Mouse (Mus musculus) CH12.LX (cell line): ENCODE results near the gene Rab42. TPM values are rescaled to one million over a fixed set of nuclear protein-coding genes. Genes with fewer than 3 reads are reported as not detected.

Source experiments
- DNase-seq: peaks from one replicate; pipeline ENCODE4 v3.0.0-alpha.2; 2013; ENCODE audit errors: extremely low read depth
- H3K27ac ChIP-seq: 2 replicates; pipeline ENCODE4 v1.5.1; 2012; ENCODE audit warnings: low read depth, mild to moderate bottlenecking, control low read depth, moderate library complexity; ENCODE audit not compliant: insufficient read depth
- H3K27me3 ChIP-seq: replicated peaks from 2 replicates; pipeline ENCODE3; 2012; ENCODE audit warnings: inconsistent platforms
- H3K36me3 ChIP-seq, 2 experiments: replicated peaks in 1 of 2; 2 replicates each; pipeline versions ENCODE3 to v1.6.1; 2012; ENCODE audit warnings: inconsistent platforms in 1 of 2, low read length in 1 of 2, mild to moderate bottlenecking in 1 of 2, mixed read lengths in 1 of 2, moderate library complexity in 1 of 2; ENCODE audit not compliant: control insufficient read depth in 1 of 2, insufficient read depth in 1 of 2
- H3K4me1 ChIP-seq, 2 experiments: 2 replicates each; pipeline ENCODE4 v1.6.1; 2012; ENCODE audit warnings: inconsistent platforms in 1 of 2, moderate library complexity in 1 of 2; ENCODE audit not compliant: insufficient read depth in 2 of 2, control insufficient read depth in 1 of 2
- H3K4me2 ChIP-seq: 2 replicates; pipeline ENCODE4 v1.6.1; 2012; ENCODE audit warnings: low read depth, mild to moderate bottlenecking, control low read depth; ENCODE audit not compliant: poor library complexity, insufficient read depth, severe bottlenecking
- H3K4me3 ChIP-seq, 3 experiments: fragments of 150-350 bp in 1 of 3; sonication (generic) in 1 of 3; replicated peaks in 1 of 3; 2 replicates each; pipeline versions ENCODE3 to v1.5.1; 2011 to 2012; ENCODE audit warnings: low read depth in 2 of 3, low read length in 2 of 3, mild to moderate bottlenecking in 2 of 3, moderate library complexity in 2 of 3, control low read depth in 1 of 3, improper control_type of control experiment in 1 of 3, inconsistent platforms in 1 of 3, mixed read lengths in 1 of 3; ENCODE audit not compliant: poor library complexity in 1 of 3
- H3K79me2 ChIP-seq: replicated peaks from 2 replicates; pipeline ENCODE4 v1.6.1; 2012; ENCODE audit warnings: mild to moderate bottlenecking, moderate library complexity; ENCODE audit not compliant: control insufficient read depth, poor library complexity, insufficient read depth, severe bottlenecking; ENCODE audit errors: extremely low read depth
- H3K9ac ChIP-seq: 2 replicates; pipeline ENCODE4 v1.6.1; 2012; ENCODE audit warnings: low read depth, mild to moderate bottlenecking, control low read depth, moderate library complexity; ENCODE audit not compliant: insufficient read depth
- H3K9me3 ChIP-seq: replicated peaks from 2 replicates; pipeline ENCODE3; 2012; ENCODE audit warnings: low read length, inconsistent platforms, mixed read lengths
- CHD1 ChIP-seq: IDR thresholded peaks from 2 replicates; pipeline ENCODE4 v1.6.1; 2012; ENCODE audit warnings: low read depth, low read length, improper control_type of control experiment, inconsistent platforms
- CTCF ChIP-seq, 2 experiments: IDR thresholded peaks in 1 of 2; conservative IDR thresholded peaks in 1 of 2; 2 replicates each; pipeline ENCODE4 v1.5.1; 2011 to 2012; ENCODE audit warnings: low read depth in 2 of 2, low read length in 2 of 2, improper control_type of control experiment in 1 of 2, inconsistent platforms in 1 of 2, mild to moderate bottlenecking in 1 of 2, moderate library complexity in 1 of 2
- E2F4 ChIP-seq: IDR thresholded peaks from 2 replicates; pipeline ENCODE4 v1.6.1; 2011; ENCODE audit warnings: low read depth, low read length, improper control_type of control experiment; ENCODE audit not compliant: insufficient replicate concordance
- ELF1 ChIP-seq: IDR thresholded peaks from 2 replicates; pipeline ENCODE4 v1.6.1; 2014; ENCODE audit warnings: low read depth, mild to moderate bottlenecking, inconsistent platforms, low read length, improper control_type of control experiment
- ETS1 ChIP-seq: conservative IDR thresholded peaks from 2 replicates; pipeline ENCODE4 v1.6.1; 2012; ENCODE audit warnings: low read depth, mild to moderate bottlenecking, inconsistent platforms, low read length, improper control_type of control experiment, moderate library complexity
- GABPA ChIP-seq: IDR thresholded peaks from 2 replicates; pipeline ENCODE4 v1.6.1; 2012; ENCODE audit warnings: low read depth, low read length, improper control_type of control experiment, inconsistent platforms; ENCODE audit not compliant: insufficient replicate concordance
- IRF4 ChIP-seq: IDR thresholded peaks from 2 replicates; pipeline ENCODE4 v1.6.1; 2014; ENCODE audit warnings: low read depth, mild to moderate bottlenecking, inconsistent platforms, low read length, improper control_type of control experiment
- JUN ChIP-seq: IDR thresholded peaks from 2 replicates; pipeline ENCODE4 v1.6.1; 2011; ENCODE audit warnings: low read depth, mild to moderate bottlenecking, low read length, improper control_type of control experiment, moderate library complexity; ENCODE audit not compliant: insufficient read depth
- KAT2A ChIP-seq: IDR thresholded peaks from 2 replicates; pipeline ENCODE4 v1.6.1; 2012; ENCODE audit warnings: low read length, improper control_type of control experiment, inconsistent platforms; ENCODE audit not compliant: insufficient replicate concordance
- MAX ChIP-seq: IDR thresholded peaks from 2 replicates; pipeline ENCODE4 v1.6.1; 2011; ENCODE audit warnings: low read length, improper control_type of control experiment
- MAZ ChIP-seq: IDR thresholded peaks from 2 replicates; pipeline ENCODE4 v1.6.1; 2012; ENCODE audit warnings: low read depth, mild to moderate bottlenecking, inconsistent platforms, low read length, improper control_type of control experiment, moderate library complexity
- MEF2A ChIP-seq: IDR thresholded peaks from 2 replicates; pipeline ENCODE4 v1.6.1; 2014; ENCODE audit warnings: low read depth, mild to moderate bottlenecking, inconsistent platforms, low read length, improper control_type of control experiment, borderline replicate concordance
- NRF1 ChIP-seq: IDR thresholded peaks from 2 replicates; pipeline ENCODE4 v1.6.1; 2014; ENCODE audit warnings: low read depth, mild to moderate bottlenecking, inconsistent platforms, low read length, improper control_type of control experiment, moderate library complexity
- PAX5 ChIP-seq: IDR thresholded peaks from 2 replicates; pipeline ENCODE4 v1.6.1; 2012; ENCODE audit warnings: low read length, inconsistent platforms, mixed read lengths
- POLR2A ChIP-seq: IDR thresholded peaks from 2 replicates; pipeline ENCODE4 v1.6.1; 2011; ENCODE audit warnings: low read depth, mild to moderate bottlenecking, improper control_type of control experiment, low read length
- RAD21 ChIP-seq: IDR thresholded peaks from 2 replicates; pipeline ENCODE4 v1.6.1; 2011; ENCODE audit warnings: low read depth, mild to moderate bottlenecking, low read length, improper control_type of control experiment, moderate library complexity
- RCOR1 ChIP-seq: conservative IDR thresholded peaks from 2 replicates; pipeline ENCODE4 v1.6.1; 2012; ENCODE audit warnings: low read depth, mild to moderate bottlenecking, inconsistent platforms, low read length, improper control_type of control experiment
- TBP ChIP-seq: conservative IDR thresholded peaks from 2 replicates; pipeline ENCODE4 v1.6.1; 2011; ENCODE audit warnings: low read depth, low read length, improper control_type of control experiment
- TCF12 ChIP-seq: IDR thresholded peaks from 2 replicates; pipeline ENCODE4 v1.6.1; 2014; ENCODE audit warnings: low read depth, mild to moderate bottlenecking, inconsistent platforms, low read length, improper control_type of control experiment
- USF2 ChIP-seq: conservative IDR thresholded peaks from 2 replicates; pipeline ENCODE4 v1.6.1; 2011; ENCODE audit warnings: low read depth, low read length, improper control_type of control experiment
- ZC3H11A ChIP-seq: IDR thresholded peaks from 2 replicates; pipeline ENCODE4 v1.6.1; 2012; ENCODE audit warnings: low read depth, mild to moderate bottlenecking, inconsistent platforms, low read length, improper control_type of control experiment
- ZNF384 ChIP-seq: IDR thresholded peaks from 2 replicates; pipeline ENCODE4 v1.6.1; 2012; ENCODE audit warnings: low read depth, low read length, improper control_type of control experiment, inconsistent platforms
- dilution Hi-C: fragments of 300-500 bp; cut with MboI; formaldehyde crosslinking; loops from 2 replicates; pipeline ENCODE4 v1.14.3; 2020; ENCODE audit warnings: low sequenced_read_pairs; ENCODE audit not compliant: extremely low pct_unique_long_range_greater_than_20kb, extremely low pct_ligation_motif_present
- in situ Hi-C: fragments of 300-500 bp; cut with MboI; formaldehyde crosslinking; loops from 3 replicates; pipeline ENCODE4 v1.14.3; 2019; ENCODE audit warnings: low sequenced_read_pairs, low pct_ligation_motif_present, low pct_unique_long_range_greater_than_20kb, mixed read lengths
- polyA plus RNA-seq: library from polyadenylated mRNA; unstranded; fragments of >175 nt; gene quantifications from 2 replicates; pipeline ENCODE4 v1.2.1, GENCODE M21; 2012; ENCODE audit warnings: low read depth; ENCODE audit not compliant: insufficient read length
- total RNA-seq, 2 experiments: library from RNA; depleted of rRNA; stranded (reverse); fragments of 300-350 nt in 1 of 2; fragments of >200 nt in 1 of 2; gene quantifications; 2 replicates each; pipeline ENCODE4 v1.2.3; 2012 to 2014

Gene Rab42
- total and polyA plus RNA-seq, 3 experiments, result 0.31 to 0.51 TPM; not detected in 1

DNA sequence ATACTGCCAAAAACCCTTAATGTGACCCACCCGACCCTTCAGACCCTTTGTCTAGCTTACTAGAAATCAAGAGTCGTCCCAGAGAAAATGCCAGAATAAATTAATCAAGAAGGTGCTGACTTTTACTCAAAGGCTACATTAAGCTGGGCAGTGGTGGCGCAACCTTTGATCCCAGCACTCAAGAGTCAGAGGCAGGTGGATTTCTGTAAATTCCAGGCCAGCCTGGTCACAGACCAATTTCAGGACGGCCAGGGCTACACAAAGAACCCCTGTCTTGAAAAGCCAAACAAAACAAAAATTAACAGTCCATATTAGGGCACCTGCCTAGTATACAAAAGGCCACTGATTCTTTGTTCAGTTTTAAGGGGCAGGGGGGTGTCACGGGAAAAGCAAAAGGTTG lies 23.3 kb upstream of the Rab42 start:
- TF ChIP-seq TBP (no peak), KAT2A (no peak), ZC3H11A (no peak), TCF12 (no peak), IRF4 (no peak), ETS1 (no peak), MAX (no peak)
- Histone ChIP-seq H3K27ac (no peak overlapping the region), H3K4me3 (no peak overlapping the region), H3K36me3 (peaks cover 33 to 57% of the 10 kb centered on the region in 2 experiments), H3K4me2 (no peak overlapping the region), H3K9ac (no peak overlapping the region), H3K27me3 (no peaks in the 10 kb centered on the region), H3K9me3 (no peaks in the 10 kb centered on the region), H3K79me2 (peaks cover 7% of the 10 kb centered on the region), H3K4me1 (peaks cover 0 to 7% of the 10 kb centered on the region in 2 experiments; a peak in 2 of 4 replicates)
- in situ Hi-C loops (no loop called here), dilution Hi-C loops (no loop called here)
- no peak for DNase-seq

DNA sequence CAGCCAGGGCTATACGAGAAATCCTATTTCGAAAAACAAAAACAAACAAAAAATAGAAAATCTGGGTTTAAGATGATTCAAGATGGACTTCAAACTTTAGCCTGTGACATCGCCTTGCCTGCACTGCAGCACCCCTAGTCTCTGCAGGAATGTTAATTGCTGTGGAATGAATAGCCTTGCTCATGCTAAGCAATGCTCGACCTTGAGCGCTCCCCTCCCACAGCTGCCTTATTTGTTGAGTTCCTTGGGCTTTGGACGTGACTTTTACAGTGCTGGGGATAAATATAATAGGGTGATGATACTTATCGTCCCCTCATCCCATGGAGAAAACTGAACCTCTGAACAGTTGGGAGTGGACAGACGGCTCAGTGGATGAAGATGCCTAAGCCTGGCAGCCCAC lies 12.5 kb upstream of the Rab42 start:
- in situ Hi-C loops (loop anchor here (25.0 kb wide), 1 partner anchor 197 kb away; the partner anchor contains the start of gene Sesn2), dilution Hi-C loops (no loop called here)
- Histone ChIP-seq H3K9me3 (no peaks in the 10 kb centered on the region), H3K4me2 (no peak overlapping the region), H3K36me3 (peaks cover 52 to 82% of the 10 kb centered on the region in 2 experiments), H3K79me2 (peaks cover under 1% of the 10 kb centered on the region; the same call in 1 of the 2 replicates), H3K27ac (no peak overlapping the region), H3K4me3 (no peak overlapping the region), H3K9ac (no peak overlapping the region), H3K27me3 (no peaks in the 10 kb centered on the region), H3K4me1 (peaks cover 0 to under 1% of the 10 kb centered on the region in 2 experiments; a peak in 1 of 4 replicates)
- DNase-seq, result no peak
- TF ChIP-seq PAX5 (no peak), ZC3H11A (no peak), NRF1 (no peak), RCOR1 (no peak), ELF1 (no peak), ETS1 (no peak), ZNF384 (no peak), CHD1 (no peak), GABPA (no peak), MEF2A (no peak), IRF4 (no peak), POLR2A (no peak), RAD21 (no peak), E2F4 (no peak), MAZ (no peak), JUN (no peak), USF2 (no peak), CTCF (conservative IDR thresholded peaks at IDR 0.05 in 1 of 2, IDR thresholded peaks at IDR 0.05 in 1 of 2; ENCODE audit: low read depth in 2 of 2, low read length in 2 of 2) (no peak)
